Mouse (Mus musculus): ENCODE data around the gene Vsig10l.

GRCm38 (mm10) chr7:43422995-43423617 lies 39.8 kb upstream of the Vsig10l start:
- TF ChIP-seq CTCF (IDR thresholded peaks at IDR 0.05; ENCODE audit: control insufficient read depth, insufficient read depth, low read length) (peak; percentile 96), POLR2A (IDR thresholded peaks at IDR 0.05; ENCODE audit: borderline replicate concordance, control insufficient read depth, low read depth, low read length) (no peak)
